Mouse (Mus musculus): ENCODE measurements around the gene Lmbr1l. TPM values are rescaled to one million over a fixed set of nuclear protein-coding genes. Genes with fewer than 3 reads are reported as not detected.

Lmbr1l gene
- total and polyA plus RNA-seq, 2 experiments from 2014 or later, result 20.9 to 51.0 TPM

GRCm38 (mm10) chr15:98949607-98949892 is 31.5 kb upstream of the Lmbr1l start:
- whole genome bisulfite sequencing, result 27% methylated on average over 3 of the region's 3 CpGs
- ATAC-seq (no peak), DNase-seq (ENCODE audit: low spot score) (no peak)
- Histone ChIP-seq H3K9me3 (ENCODE audit: low read length) (no peaks in the 10 kb centered on the region), H3K4me3 (ENCODE audit: low read length) (peak overlapping the region; percentile 32), H3K4me2 (ENCODE audit: low read depth, low read length) (peak overlapping the region; percentile 65), H3K9ac (replicated peaks; ENCODE audit: low read length) (peak overlapping the region; percentile 51), H3K36me3 (ENCODE audit: insufficient read depth, low read length) (no peaks in the 10 kb centered on the region; the same call in 1 of the 2 replicates), H3K27ac (0 out of 2 replicates have a peak overlapping the region, but pooled peaks have one; percentile 45), H3K27me3 (ENCODE audit: insufficient read depth, low read length) (no peaks in the 10 kb centered on the region), H3K4me1 (ENCODE audit: insufficient read depth, low read length) (no peaks in the 10 kb centered on the region)
- TF ChIP-seq CTCF (IDR thresholded peaks at IDR 0.05; ENCODE audit: low read depth), result no peak

DNA sequence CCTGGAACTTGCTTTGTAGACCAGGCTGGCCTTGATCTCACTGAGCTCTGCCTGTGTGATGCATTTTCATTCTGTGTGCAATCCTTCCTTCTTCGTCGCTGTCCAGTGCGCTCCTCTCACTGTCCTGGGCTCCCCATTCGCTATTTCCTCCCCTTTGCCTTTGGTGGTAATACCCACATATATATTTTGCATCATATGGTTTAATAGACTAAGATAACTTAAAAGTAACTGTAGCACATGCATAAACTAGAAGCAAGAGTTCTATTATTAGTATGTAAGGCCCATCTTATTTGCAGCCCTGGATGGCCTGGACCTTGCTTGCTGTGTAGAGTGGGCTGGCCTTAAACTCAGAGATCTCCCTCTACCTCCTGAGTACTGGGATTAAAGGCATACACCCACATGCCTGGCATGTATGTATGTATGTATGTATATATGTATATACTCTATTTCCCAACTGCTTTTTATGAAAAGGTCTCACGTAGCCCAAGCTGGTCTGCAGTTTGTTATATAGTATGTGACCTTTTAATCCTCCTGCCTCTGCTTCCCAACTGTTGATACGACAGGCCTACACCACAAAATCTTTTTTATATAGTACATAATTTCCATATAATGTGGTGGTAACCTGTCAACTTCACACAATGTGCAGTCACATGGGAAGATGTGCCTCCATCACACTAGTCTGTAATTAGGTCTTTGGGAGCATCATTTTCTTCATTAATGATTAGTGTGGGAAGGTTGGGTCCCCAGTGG is 31.0 kb upstream of the Lmbr1l start:
- Histone ChIP-seq H3K4me1 (ENCODE audit: insufficient read depth, low read length) (no peaks in the 10 kb centered on the region), H3K4me2 (ENCODE audit: low read depth, low read length) (peak overlapping the region; percentile 65), H3K9ac (replicated peaks; ENCODE audit: low read length) (peak overlapping the region; percentile 51), H3K36me3 (ENCODE audit: insufficient read depth, low read length) (no peaks in the 10 kb centered on the region; the same call in 1 of the 2 replicates), H3K4me3 (ENCODE audit: low read length) (peak overlapping the region; percentile 32), H3K27me3 (ENCODE audit: insufficient read depth, low read length) (no peaks in the 10 kb centered on the region), H3K27ac (peak overlapping the region; percentile 45; the same call in 1 of the 2 replicates), H3K9me3 (ENCODE audit: low read length) (no peaks in the 10 kb centered on the region)
- ATAC-seq, result no peak
- WGBS, result 33% methylated on average over 6 of the region's 6 CpGs
- TF ChIP-seq CTCF (IDR thresholded peaks at IDR 0.05; ENCODE audit: low read depth), result no peak
- peak; percentile 39 for DNase-seq (ENCODE audit: low spot score)

DNA sequence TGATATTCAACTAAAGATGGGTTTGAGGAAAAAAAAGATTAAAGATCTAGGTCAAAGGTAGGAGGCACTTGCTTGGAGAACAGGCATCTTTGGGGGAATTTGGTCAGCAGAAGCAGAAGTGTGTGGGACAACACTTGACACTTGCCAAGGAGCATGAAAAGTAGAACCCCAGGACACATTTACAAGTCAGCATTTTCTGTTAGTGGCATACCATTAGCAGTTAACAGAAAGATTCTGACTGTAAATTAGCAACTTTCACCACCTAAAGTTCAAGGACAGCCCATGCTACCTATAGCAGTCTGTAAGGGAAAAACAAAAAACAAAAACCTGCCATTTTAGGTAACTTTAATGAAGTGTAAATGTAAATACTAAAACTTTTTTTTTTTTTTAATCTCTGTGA is 30.4 kb upstream of the Lmbr1l start:
- H3K4me3 ChIP-seq (ENCODE audit: low read length), result no peak overlapping the region
- no peaks in the 10 kb centered on the region for H3K9me3 ChIP-seq (ENCODE audit: low read length)
- H3K27me3 ChIP-seq (ENCODE audit: insufficient read depth, low read length), result no peaks in the 10 kb centered on the region
- H3K9ac ChIP-seq (replicated peaks; ENCODE audit: low read length), result no peak overlapping the region
- ATAC-seq (no peak), DNase-seq (ENCODE audit: low spot score) (peak; percentile 23)
- no peaks in the 10 kb centered on the region for H3K4me1 ChIP-seq (ENCODE audit: insufficient read depth, low read length)
- H3K27ac ChIP-seq, result peak overlapping the region; percentile 41; the same call in 1 of the 2 replicates
- H3K36me3 ChIP-seq (ENCODE audit: insufficient read depth, low read length), result no peaks in the 10 kb centered on the region; the same call in 1 of the 2 replicates
- H3K4me2 ChIP-seq (ENCODE audit: low read depth, low read length), result peak overlapping the region; percentile 65; the same call in 1 of the 2 replicates
- no peak for TF ChIP-seq CTCF (IDR thresholded peaks at IDR 0.05; ENCODE audit: low read depth)

- Histone ChIP-seq H3K4me2 (ENCODE audit: low read depth, low read length) (peak overlapping the region; percentile 65; the same call in 1 of the 2 replicates), H3K27me3 (ENCODE audit: insufficient read depth, low read length) (no peaks in the 10 kb centered on the region), H3K4me3 (ENCODE audit: low read length) (no peak overlapping the region), H3K27ac (peak overlapping the region; percentile 41; the same call in 1 of the 2 replicates), H3K36me3 (ENCODE audit: insufficient read depth, low read length) (no peaks in the 10 kb centered on the region; the same call in 1 of the 2 replicates), H3K9me3 (ENCODE audit: low read length) (no peaks in the 10 kb centered on the region), H3K4me1 (ENCODE audit: insufficient read depth, low read length) (no peaks in the 10 kb centered on the region), H3K9ac (replicated peaks; ENCODE audit: low read length) (no peak overlapping the region)
- TF ChIP-seq CTCF (IDR thresholded peaks at IDR 0.05; ENCODE audit: low read depth), result no peak
- ATAC-seq (no peak), DNase-seq (ENCODE audit: low spot score) (peak; percentile 33)
- WGBS, result 19% methylated on average over 3 of the region's 3 CpGs
Measured at GRCm38 (mm10) chr15:98947884-98948283, 29.9 kb upstream of the Lmbr1l start.

- Histone ChIP-seq H3K36me3 (ENCODE audit: insufficient read depth, low read length) (no peaks in the 10 kb centered on the region), H3K9me3 (ENCODE audit: low read length) (no peaks in the 10 kb centered on the region), H3K4me1 (ENCODE audit: insufficient read depth, low read length) (no peaks in the 10 kb centered on the region), H3K9ac (replicated peaks; ENCODE audit: low read length) (no peak overlapping the region), H3K27me3 (ENCODE audit: insufficient read depth, low read length) (no peaks in the 10 kb centered on the region), H3K4me3 (ENCODE audit: low read length) (no peak overlapping the region), H3K4me2 (ENCODE audit: low read depth, low read length) (no peak overlapping the region), H3K27ac (no peak overlapping the region)
- no peak for TF ChIP-seq CTCF (IDR thresholded peaks at IDR 0.05; ENCODE audit: low read depth)
- DNase-seq (ENCODE audit: low spot score) (no peak), ATAC-seq (no peak)
- WGBS, result 78% methylated on average over 4 of the region's 4 CpGs
Measured at GRCm38 (mm10) chr15:98943133-98943532, 25.1 kb upstream of the Lmbr1l start.

DNA sequence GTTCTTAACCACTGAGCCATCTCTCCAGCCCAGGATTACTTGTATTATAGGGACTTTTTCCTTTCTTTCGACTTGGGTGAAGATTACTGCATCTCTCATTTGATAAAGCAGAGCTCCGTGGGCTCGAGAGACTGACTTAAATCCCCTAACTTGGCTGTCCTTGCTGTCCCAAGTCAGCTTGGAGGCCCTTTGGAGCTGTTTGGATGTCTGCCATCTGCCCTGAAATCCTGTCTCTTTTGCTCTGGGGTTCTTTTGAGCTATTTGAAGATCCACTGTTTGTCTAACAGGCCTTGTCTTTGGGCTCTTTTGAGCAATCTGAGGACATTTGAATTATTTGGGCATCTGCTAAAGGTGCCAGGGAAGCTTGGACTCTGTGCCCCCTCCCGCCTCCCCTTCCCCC is 24.1 kb upstream of the Lmbr1l start:
- ATAC-seq, result no peak
- WGBS, result 54% methylated on average over 4 of the region's 4 CpGs
- H3K4me1 ChIP-seq (ENCODE audit: insufficient read depth, low read length), result no peaks in the 10 kb centered on the region

DNA sequence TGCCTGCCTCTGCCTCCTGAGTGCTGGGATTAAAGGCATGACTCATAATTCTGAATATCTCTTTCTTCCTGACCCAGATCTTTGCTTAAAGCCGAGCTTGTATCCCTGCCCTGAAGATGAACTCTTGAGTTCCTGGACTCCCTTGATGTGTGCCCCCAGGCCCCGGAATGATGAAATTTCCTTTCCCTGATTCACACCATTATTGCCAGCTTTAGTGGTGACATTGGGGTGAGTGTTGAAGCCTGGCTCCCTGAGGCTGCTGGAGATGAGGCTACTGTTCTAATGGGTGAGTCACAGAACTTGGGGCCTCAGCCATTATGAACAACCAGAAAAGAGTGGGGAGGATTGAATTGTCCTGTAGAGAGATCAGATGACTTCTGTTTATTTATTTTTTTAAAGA is 23.5 kb upstream of the Lmbr1l start:
- no peak overlapping the region for H3K27ac ChIP-seq
- H3K4me2 ChIP-seq (ENCODE audit: low read depth, low read length), result no peak overlapping the region
- no peak overlapping the region for H3K9ac ChIP-seq (replicated peaks; ENCODE audit: low read length)
- no peaks in the 10 kb centered on the region for H3K36me3 ChIP-seq (ENCODE audit: insufficient read depth, low read length)
- H3K4me1 ChIP-seq (ENCODE audit: insufficient read depth, low read length), result no peaks in the 10 kb centered on the region
- no peaks in the 10 kb centered on the region for H3K9me3 ChIP-seq (ENCODE audit: low read length)
- no peak overlapping the region for H3K4me3 ChIP-seq (ENCODE audit: low read length)
- no peaks in the 10 kb centered on the region for H3K27me3 ChIP-seq (ENCODE audit: insufficient read depth, low read length)
- no peak for ATAC-seq
- no peak for TF ChIP-seq CTCF (IDR thresholded peaks at IDR 0.05; ENCODE audit: low read depth)
- WGBS, result 85% methylated on average over 2 of the region's 2 CpGs
- no peak for DNase-seq (ENCODE audit: low spot score)

More for the DNA sequence above, 24.1 kb upstream of the Lmbr1l start:
- H3K27ac ChIP-seq, result 0 out of 2 replicates have a peak overlapping the region, but pooled peaks have one; percentile 15
- no peak overlapping the region for H3K4me2 ChIP-seq (ENCODE audit: low read depth, low read length)
- H3K4me3 ChIP-seq (ENCODE audit: low read length), result no peak overlapping the region
- no peaks in the 10 kb centered on the region for H3K36me3 ChIP-seq (ENCODE audit: insufficient read depth, low read length)
- no peaks in the 10 kb centered on the region for H3K9me3 ChIP-seq (ENCODE audit: low read length)
- H3K27me3 ChIP-seq (ENCODE audit: insufficient read depth, low read length), result no peaks in the 10 kb centered on the region
- H3K9ac ChIP-seq (replicated peaks; ENCODE audit: low read length), result no peak overlapping the region
- no peak for TF ChIP-seq CTCF (IDR thresholded peaks at IDR 0.05; ENCODE audit: low read depth)
- peak; percentile 63 for DNase-seq (ENCODE audit: low spot score)
